Mouse (Mus musculus): Measurements from ENCODE around the gene Hkdc1. TPM values are rescaled to one million over a fixed set of nuclear protein-coding genes. Genes with fewer than 3 reads are reported as not detected.

Gene Hkdc1
- polyA plus RNA-seq, 1 experiment from 2014 or later: 0.35 TPM

GRCm38 (mm10) chr10:62418831-62419356 is 3.4 kb downstream of the Hkdc1 start:
- Histone ChIP-seq H3K9me3 (no peaks in the 10 kb centered on the region), H3K27ac (no peak overlapping the region), H3K9ac (no peak overlapping the region), H3K4me3 (no peak overlapping the region), H3K36me3 (replicated peaks) (no peaks in the 10 kb centered on the region), H3K4me2 (no peak overlapping the region), H3K27me3 (replicated peaks) (no peaks in the 10 kb centered on the region), H3K4me1 (no peaks in the 10 kb centered on the region)
- WGBS: 60% methylated on average over 7 of the region's 7 CpGs
- no peak for ATAC-seq (replicated peaks)

- Histone ChIP-seq H3K36me3 (replicated peaks) (no peaks in the 10 kb centered on the region), H3K4me2 (no peak overlapping the region), H3K9me3 (no peaks in the 10 kb centered on the region), H3K4me1 (no peaks in the 10 kb centered on the region), H3K9ac (no peak overlapping the region), H3K4me3 (no peak overlapping the region), H3K27me3 (replicated peaks) (no peaks in the 10 kb centered on the region), H3K27ac (no peak overlapping the region)
- 60% methylated on average over 4 of the region's 4 CpGs for WGBS
- ATAC-seq (replicated peaks): no peak
Observed at GRCm38 (mm10) chr10:62413606-62413982, 8.7 kb downstream of the Hkdc1 start.

GRCm38 (mm10) chr10:62412906-62413605 is 9.2 kb downstream of the Hkdc1 start:
- no peak overlapping the region for H3K4me3 ChIP-seq
- H3K9ac ChIP-seq: no peak overlapping the region
- H3K36me3 ChIP-seq (replicated peaks): no peaks in the 10 kb centered on the region
- no peaks in the 10 kb centered on the region for H3K9me3 ChIP-seq
- no peaks in the 10 kb centered on the region for H3K27me3 ChIP-seq (replicated peaks)
- no peaks in the 10 kb centered on the region for H3K4me1 ChIP-seq
- WGBS: 30% methylated on average over 8 of the region's 8 CpGs
- no peak for ATAC-seq (replicated peaks)
- H3K4me2 ChIP-seq: no peak overlapping the region
- no peak overlapping the region for H3K27ac ChIP-seq

GRCm38 (mm10) chr10:62411431-62412410 is 10.6 kb downstream of the Hkdc1 start:
- no peak overlapping the region for H3K27ac ChIP-seq
- no peaks in the 10 kb centered on the region for H3K4me1 ChIP-seq
- H3K36me3 ChIP-seq (replicated peaks): no peaks in the 10 kb centered on the region
- H3K4me2 ChIP-seq: no peak overlapping the region
- 70% methylated on average over 19 of the region's 19 CpGs for WGBS
- H3K4me3 ChIP-seq: no peak overlapping the region
- no peaks in the 10 kb centered on the region for H3K9me3 ChIP-seq
- ATAC-seq (replicated peaks): no peak
- no peak overlapping the region for H3K9ac ChIP-seq
- no peaks in the 10 kb centered on the region for H3K27me3 ChIP-seq (replicated peaks)

GRCm38 (mm10) chr10:62410943-62411342 is 11.3 kb downstream of the Hkdc1 start:
- no peaks in the 10 kb centered on the region for H3K4me1 ChIP-seq
- H3K4me2 ChIP-seq: no peak overlapping the region
- no peak overlapping the region for H3K9ac ChIP-seq
- no peaks in the 10 kb centered on the region for H3K36me3 ChIP-seq (replicated peaks)
- 8% methylated on average over 5 of the region's 5 CpGs for WGBS
- peak; percentile 67; the same call in 1 of the 2 replicates for ATAC-seq (replicated peaks)
- no peak overlapping the region for H3K4me3 ChIP-seq
- H3K9me3 ChIP-seq: no peaks in the 10 kb centered on the region
- H3K27me3 ChIP-seq (replicated peaks): no peaks in the 10 kb centered on the region
- H3K27ac ChIP-seq: no peak overlapping the region

GRCm38 (mm10) chr10:62404901-62405300 is 17.4 kb downstream of the Hkdc1 start:
- no peaks in the 10 kb centered on the region for H3K9me3 ChIP-seq
- no peak overlapping the region for H3K27ac ChIP-seq
- no peaks in the 10 kb centered on the region for H3K4me1 ChIP-seq
- WGBS: 45% methylated on average over 14 of the region's 14 CpGs
- ATAC-seq (replicated peaks): no peak
- no peaks in the 10 kb centered on the region for H3K27me3 ChIP-seq (replicated peaks)
- H3K36me3 ChIP-seq (replicated peaks): no peaks in the 10 kb centered on the region
- H3K4me3 ChIP-seq: no peak overlapping the region
- H3K4me2 ChIP-seq: peak overlapping the region; percentile 12
- H3K9ac ChIP-seq: no peak overlapping the region

GRCm38 (mm10) chr10:62401641-62402111 is 20.6 kb downstream of the Hkdc1 start:
- no peak overlapping the region for H3K4me2 ChIP-seq
- no peak overlapping the region for H3K27ac ChIP-seq
- H3K9ac ChIP-seq: no peak overlapping the region
- no peaks in the 10 kb centered on the region for H3K27me3 ChIP-seq (replicated peaks)
- 87% methylated on average over 19 of the region's 19 CpGs for WGBS
- no peaks in the 10 kb centered on the region for H3K36me3 ChIP-seq (replicated peaks)
- H3K9me3 ChIP-seq: no peaks in the 10 kb centered on the region
- H3K4me1 ChIP-seq: no peaks in the 10 kb centered on the region
- ATAC-seq (replicated peaks): no peak
- H3K4me3 ChIP-seq: no peak overlapping the region

GRCm38 (mm10) chr10:62383011-62383410 is 39.3 kb downstream of the Hkdc1 start:
- ATAC-seq (replicated peaks): no peak
- Histone ChIP-seq H3K4me2 (no peak overlapping the region), H3K36me3 (replicated peaks) (no peaks in the 10 kb centered on the region), H3K4me3 (no peak overlapping the region), H3K27ac (no peak overlapping the region), H3K4me1 (no peaks in the 10 kb centered on the region), H3K9me3 (no peaks in the 10 kb centered on the region), H3K9ac (no peak overlapping the region), H3K27me3 (replicated peaks) (no peaks in the 10 kb centered on the region)
- 84% methylated on average over 3 of the region's 3 CpGs for WGBS

GRCm38 (mm10) chr10:62380936-62381335 is 41.4 kb downstream of the Hkdc1 start:
- ATAC-seq (replicated peaks): no peak
- H3K36me3 ChIP-seq (replicated peaks): no peaks in the 10 kb centered on the region
- no peaks in the 10 kb centered on the region for H3K9me3 ChIP-seq
- H3K27ac ChIP-seq: no peak overlapping the region
- H3K4me3 ChIP-seq: no peak overlapping the region
- no peaks in the 10 kb centered on the region for H3K27me3 ChIP-seq (replicated peaks)
- H3K4me2 ChIP-seq: no peak overlapping the region
- no peaks in the 10 kb centered on the region for H3K4me1 ChIP-seq
- H3K9ac ChIP-seq: no peak overlapping the region

- Histone ChIP-seq H3K36me3 (replicated peaks) (no peaks in the 10 kb centered on the region), H3K4me3 (no peak within 1 kb of the TSS), H3K9ac (no peak within 1 kb of the TSS), H3K27ac (no peak within 1 kb of the TSS), H3K27me3 (replicated peaks) (no peaks in the 10 kb centered on the region), H3K9me3 (no peaks in the 10 kb centered on the region), H3K4me2 (no peak within 1 kb of the TSS), H3K4me1 (no peaks in the 10 kb centered on the region; the same call in 1 of the 2 replicates)
- 89% methylated on average over 1 of the region's 1 CpGs for WGBS
- ATAC-seq (replicated peaks): no peak
Observed at GRCm38 (mm10) chr10:62379808-62380207, 42.5 kb downstream of the Hkdc1 start, which contains the start of gene Hk1. TSS of gene Hk1 (minus strand) at chr10:62379908.

- H3K9ac ChIP-seq: no peak overlapping the region
- no peaks in the 10 kb centered on the region for H3K9me3 ChIP-seq
- no peak for ATAC-seq (replicated peaks)
- H3K4me3 ChIP-seq: no peak overlapping the region
- H3K4me2 ChIP-seq: no peak overlapping the region
- no peak overlapping the region for H3K27ac ChIP-seq
- H3K36me3 ChIP-seq (replicated peaks): no peaks in the 10 kb centered on the region
- WGBS: 92% methylated on average over 7 of the region's 7 CpGs
- H3K27me3 ChIP-seq (replicated peaks): no peaks in the 10 kb centered on the region
- H3K4me1 ChIP-seq: no peaks in the 10 kb centered on the region
Observed at GRCm38 (mm10) chr10:62358827-62359226, 63.5 kb downstream of the Hkdc1 start.

- H3K27ac ChIP-seq: no peak overlapping the region
- H3K4me1 ChIP-seq: no peaks in the 10 kb centered on the region
- no peaks in the 10 kb centered on the region for H3K9me3 ChIP-seq
- WGBS: 80% methylated on average over 17 of the region's 17 CpGs
- no peak overlapping the region for H3K9ac ChIP-seq
- no peak overlapping the region for H3K4me2 ChIP-seq
- no peak overlapping the region for H3K4me3 ChIP-seq
- no peaks in the 10 kb centered on the region for H3K36me3 ChIP-seq (replicated peaks)
- H3K27me3 ChIP-seq (replicated peaks): no peaks in the 10 kb centered on the region
- no peak for ATAC-seq (replicated peaks)
Observed at GRCm38 (mm10) chr10:62356105-62356730, 66.1 kb downstream of the Hkdc1 start.

All from midbrain, embryonic 15.5 days (tissue).